Mouse (Mus musculus) embryo, embryonic 9.5 days (tissue): ENCODE data around the gene Rhebl1.

ENCODE experiments used
- DNase-seq: peaks from one replicate; pipeline ENCODE4 v3.0.0-alpha.2; 2017; ENCODE audit errors: extremely low spot score

Rhebl1 gene

DNA sequence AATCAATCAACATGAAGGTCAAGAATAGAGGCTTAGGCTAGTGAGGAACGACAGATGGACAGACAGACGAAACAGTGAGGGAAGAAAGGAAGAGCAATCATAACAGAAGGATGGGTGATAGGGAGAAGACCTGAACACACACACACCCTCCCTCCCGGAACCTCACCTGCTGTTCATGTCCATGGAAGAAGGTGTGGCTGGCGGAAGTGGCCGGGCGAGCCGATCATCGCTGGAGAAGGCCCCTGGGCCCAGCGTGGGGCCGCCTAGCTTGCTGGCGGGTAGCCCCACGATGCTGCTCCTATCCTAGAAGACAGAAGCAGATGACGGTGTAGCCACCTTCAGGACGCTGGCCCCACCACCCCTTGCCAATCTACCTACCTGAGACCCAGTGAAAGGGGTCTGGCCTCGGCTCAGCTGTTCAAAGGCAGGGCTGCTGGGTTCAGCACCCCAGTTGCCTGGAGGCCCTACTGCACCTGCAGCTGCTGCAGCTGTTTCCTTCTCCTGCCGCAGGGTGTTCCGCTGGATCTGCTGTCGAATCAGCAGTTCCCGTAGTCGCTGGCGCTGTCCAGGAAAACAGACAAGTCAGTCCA lies 43.0 kb downstream of the Rhebl1 start:
- no peak for DNase-seq

- DNase-seq, result no peak
These were observed 43.7 kb downstream of the Rhebl1 start for GRCm38 (mm10) chr15:98850668-98851067.

- no peak for DNase-seq
These were observed 44.3 kb downstream of the Rhebl1 start for GRCm38 (mm10) chr15:98849956-98850600.

DNA sequence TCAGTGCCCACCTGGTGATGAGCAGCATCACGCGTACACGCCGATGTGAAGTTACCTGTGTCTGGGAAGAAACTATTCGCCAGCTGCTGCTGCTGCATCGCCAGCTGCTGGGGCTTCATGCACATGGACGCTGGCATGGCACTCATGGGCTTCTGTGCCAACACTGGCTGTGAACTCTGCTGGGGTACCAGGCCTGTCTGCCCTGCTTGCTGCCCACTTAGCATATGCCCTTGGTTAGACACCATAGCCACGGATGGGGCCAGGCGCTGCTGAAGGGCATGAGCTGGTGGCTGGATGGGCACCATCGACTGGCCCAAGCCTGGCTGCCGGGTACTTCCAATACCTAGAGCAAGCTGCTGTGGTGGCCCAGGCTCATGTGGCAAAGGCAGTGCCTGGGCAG lies 45.2 kb downstream of the Rhebl1 start:
- no peak for DNase-seq

DNA sequence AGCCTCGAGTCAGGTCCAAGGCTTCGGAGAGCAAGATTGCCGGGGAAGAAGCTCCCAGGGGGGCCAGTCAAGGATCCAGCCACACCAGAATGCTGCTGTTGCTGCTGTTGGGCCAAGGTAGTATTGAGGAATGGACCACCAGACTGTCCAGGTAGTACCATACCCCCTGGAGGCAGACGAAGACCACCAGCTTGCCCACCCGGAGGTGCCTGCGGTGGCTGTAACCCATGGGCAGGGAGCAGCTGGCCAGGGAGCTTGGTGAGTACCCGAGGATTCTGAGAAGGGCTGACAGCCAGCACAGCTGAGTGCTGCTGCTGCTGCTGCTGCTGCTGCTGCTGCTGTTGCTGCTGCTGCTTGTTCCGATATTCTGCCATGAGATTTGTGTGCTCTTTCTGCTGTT lies 48.2 kb downstream of the Rhebl1 start:
- DNase-seq, result no peak

DNA sequence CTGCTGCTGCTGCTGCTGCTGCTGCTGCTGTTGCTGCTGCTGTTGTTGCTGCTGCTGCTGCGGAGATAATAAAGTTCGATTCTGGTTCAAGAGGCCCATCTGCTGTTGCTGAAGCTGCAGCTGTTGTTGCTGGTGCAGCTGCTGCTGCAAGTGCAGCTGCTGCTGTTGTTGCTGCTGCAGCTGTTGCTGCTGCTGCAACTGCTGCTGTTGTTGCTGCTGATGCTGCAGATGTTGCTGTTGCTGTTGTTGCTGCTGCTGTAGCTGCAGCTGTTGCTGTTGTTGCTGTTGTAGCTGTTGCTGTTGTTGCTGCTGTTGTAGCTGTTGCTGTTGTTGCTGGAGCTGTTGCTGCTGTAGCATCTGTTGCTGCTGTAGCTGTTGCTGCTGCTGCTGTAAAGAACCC lies 49.2 kb downstream of the Rhebl1 start:
- no peak for DNase-seq

DNA sequence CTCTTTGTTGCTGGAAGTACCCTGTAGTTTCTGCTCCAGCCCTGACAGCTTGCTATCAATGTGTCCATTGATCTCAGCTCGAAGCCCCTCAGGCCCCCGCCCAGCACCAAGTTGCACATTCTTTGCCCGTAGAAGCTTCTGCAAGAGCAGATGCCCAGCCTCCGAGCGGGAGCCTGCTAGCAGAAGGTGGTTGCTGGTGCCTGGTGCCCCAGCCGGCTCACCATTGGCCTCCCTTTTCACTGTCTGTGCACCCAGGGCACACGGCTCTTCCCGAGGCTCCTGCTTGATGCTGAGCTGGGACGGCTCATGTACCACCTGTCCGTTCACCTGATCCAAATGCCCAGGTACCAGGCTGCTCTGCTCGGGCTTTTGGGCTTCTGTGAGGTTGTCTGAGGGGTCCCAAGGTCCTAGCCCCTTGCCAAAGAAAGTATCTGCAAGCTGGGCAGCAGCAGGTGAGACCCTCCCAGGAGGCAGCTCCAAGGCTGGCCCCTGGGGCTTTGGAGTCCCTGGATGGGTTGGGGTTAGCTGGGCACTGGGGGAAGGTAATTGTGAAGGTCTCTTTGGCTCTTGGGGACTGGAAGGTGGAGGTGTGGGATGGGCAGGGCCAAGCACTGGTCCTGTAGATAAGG lies 50.6 kb downstream of the Rhebl1 start:
- no peak for DNase-seq

DNA sequence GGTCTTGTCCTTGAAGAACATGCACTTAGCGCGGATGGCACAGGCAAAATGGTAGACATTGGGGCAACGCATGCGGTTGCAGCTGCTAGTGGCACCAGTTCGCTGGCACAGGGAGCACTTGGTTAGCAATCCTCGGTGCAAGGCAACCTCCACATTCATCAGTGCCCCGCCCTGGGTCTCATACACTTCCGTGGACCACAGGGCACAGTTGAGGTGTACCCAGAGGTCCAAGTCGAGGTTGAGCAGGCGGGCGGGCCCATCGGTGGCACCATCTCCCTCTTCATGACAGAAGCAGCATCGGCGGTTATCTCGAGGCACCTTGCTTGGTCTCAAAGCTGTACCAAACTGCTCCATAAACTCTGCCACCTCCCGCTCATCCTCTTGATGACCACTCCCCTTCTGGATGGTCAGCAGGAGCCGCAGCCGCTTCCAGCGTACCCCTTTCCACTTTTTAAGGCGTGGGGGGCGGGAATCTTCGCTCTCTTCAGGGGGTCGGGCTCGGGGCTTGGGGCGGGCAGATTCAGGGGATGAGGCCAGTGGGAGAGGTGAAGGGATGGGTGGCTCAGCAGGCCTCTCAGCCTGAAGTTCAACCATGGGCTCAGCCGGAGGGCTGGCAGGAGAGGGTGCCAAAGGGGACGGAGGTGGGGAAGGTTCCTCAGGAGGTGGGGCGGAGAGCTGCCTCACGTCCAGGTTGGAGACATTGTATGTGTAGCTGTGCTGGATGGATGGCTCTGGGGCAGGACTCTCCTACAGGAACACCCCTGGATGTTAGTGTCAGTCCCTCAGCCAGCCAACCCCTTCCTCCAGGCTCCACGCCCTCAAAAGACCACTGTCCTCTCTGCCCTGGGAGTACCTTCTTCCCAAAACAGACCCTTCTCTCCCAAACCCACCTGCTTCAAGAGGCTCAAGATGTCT lies 54.4 kb downstream of the Rhebl1 start:
- DNase-seq, result no peak

DNA sequence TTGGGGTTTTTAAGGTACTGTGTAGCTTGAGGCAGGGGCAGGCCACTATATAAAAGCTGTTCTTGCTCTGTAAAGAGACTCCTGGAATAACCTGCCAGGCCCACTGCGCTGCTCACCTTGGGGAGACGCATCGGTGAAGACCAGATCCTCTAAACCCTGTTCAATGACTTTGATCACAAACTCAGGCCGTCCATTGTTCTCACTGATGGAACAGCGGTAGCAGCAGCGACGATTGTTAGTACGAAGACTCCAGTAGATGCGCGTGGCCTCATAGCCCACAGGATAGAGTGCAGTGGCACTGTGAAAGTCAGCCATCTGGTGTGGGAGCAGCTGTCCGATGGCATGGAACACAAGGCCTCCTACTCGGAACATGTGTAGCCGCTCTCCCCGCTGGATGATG lies 55.2 kb downstream of the Rhebl1 start:
- DNase-seq, result no peak

- no peak for DNase-seq
These were observed 56.6 kb downstream of the Rhebl1 start for GRCm38 (mm10) chr15:98837743-98838103.

DNA sequence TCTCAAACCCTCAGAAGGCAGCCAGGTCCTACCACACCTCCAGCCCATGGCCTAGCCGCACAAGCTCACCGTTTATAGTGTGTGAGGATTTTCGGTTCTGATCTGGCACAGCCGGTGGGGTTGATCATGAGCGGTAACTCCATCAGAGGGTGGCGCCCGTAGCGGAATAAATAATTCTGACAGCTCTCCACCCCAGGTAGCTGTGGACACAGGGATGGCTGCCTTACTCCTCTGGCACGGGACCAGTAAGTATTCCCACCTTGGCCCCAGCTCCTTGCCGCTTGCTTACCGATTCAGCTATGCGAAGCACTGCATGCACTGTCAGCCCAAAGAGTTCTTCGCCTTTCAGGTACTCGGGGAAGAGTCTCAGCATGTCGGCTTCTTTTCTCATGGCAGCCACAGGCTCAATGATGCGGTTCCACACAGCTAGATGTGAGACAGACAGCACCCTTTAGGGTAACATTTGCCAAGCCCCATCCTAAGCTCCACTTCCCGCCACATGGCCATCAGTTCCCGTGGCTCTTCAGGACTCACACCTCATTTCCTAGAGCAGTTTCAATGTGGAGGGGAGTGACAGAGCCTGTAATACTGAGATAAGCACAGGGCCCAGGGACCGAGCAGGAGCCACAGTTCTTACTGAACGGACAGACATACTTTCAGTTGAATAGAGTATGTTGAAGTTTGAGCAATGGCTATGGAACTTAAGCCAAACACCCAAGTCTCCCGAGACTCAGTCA lies 57.2 kb downstream of the Rhebl1 start:
- no peak for DNase-seq

DNA sequence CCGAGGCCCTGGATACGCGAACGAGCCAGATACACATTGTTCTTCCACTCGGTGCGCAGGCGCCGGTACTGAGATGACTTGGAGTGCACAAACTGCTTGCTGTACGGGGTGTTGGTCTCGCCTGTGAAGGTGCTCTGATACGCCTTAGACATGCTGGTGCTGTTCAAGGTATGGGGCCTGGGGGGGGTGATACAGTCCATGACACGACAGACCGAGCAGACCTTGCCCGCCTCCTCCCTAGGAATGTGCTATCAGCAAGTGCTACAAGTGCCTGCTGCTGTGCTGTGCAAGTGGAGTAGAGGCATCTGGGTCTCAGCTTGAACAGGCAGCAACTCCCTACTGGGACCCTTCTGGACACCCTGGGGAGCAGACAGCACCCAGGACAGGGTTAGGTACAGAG lies 59.0 kb downstream of the Rhebl1 start:
- DNase-seq, result no peak

DNA sequence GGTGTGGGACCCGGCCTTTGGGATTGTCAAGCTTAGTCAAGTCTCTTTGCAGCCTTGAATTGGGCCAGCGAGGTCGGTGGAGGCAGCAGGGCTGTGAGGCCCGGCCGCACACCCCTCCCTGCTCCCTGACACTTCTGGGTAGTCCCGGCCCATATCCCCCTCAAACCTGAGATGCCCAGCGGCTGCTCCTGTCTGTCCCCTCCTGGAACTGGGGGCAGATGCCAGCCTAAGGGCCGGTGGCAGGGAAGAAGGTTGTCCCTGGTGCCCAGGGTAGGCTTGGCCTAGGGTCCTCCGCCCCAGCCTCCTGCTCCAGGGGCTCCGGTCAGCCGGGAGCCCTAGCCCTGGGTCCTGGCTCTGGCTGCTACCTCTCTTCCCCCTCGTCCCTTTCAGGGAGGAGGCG lies 60.3 kb downstream of the Rhebl1 start:
- DNase-seq, result no peak

GRCm38 (mm10) chr15:98833281-98833680 lies 61.1 kb downstream of the Rhebl1 start:
- no peak for DNase-seq

- no peak for DNase-seq
These were observed 61.9 kb downstream of the Rhebl1 start for GRCm38 (mm10) chr15:98832161-98833058.

DNA sequence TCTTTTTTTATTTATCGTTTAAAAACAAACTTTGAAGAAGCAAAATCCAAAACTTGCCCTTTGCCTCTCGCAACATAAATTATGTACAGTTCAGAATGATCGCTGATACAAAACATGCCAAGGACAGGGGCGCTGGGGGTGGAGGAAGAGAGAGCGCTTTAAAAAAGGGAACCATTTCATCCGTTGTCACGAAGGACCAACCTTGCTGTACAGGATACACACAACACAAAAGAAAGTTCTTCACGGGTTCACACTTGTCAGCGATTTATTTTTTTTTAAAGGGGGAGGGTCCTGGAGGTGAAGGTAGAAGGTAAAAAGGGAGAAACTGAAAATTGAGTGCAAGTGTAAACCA lies 62.7 kb downstream of the Rhebl1 start:
- no peak for DNase-seq

GRCm38 (mm10) chr15:98830736-98831683 lies 63.3 kb downstream of the Rhebl1 start, which contains the start of gene Prkag1:
TSS of gene Prkag1 (minus strand) at chr15:98831521.
- peak; percentile 98 for DNase-seq
